Mouse (Mus musculus): Measurements from ENCODE around the gene Palld. TPM values are rescaled to one million over a fixed set of nuclear protein-coding genes. Genes with fewer than 3 reads are reported as not detected.

The Palld gene
- polyA plus RNA-seq, 1 experiment from 2014 or later: 7.2 TPM

- no peaks in the 10 kb centered on the region for H3K79me2 ChIP-seq (ENCODE audit: inconsistent target)
- no peak overlapping the region for H3K4me3 ChIP-seq (ENCODE audit: inconsistent target)
- 90% methylated on average over 4 of the region's 4 CpGs for WGBS (ENCODE audit: missing documents)
- H3K27ac ChIP-seq: no peak overlapping the region
- H3K36me3 ChIP-seq (ENCODE audit: inconsistent target): peaks cover 23% of the 10 kb centered on the region
Observed at GRCm38 (mm10) chr8:61499035-61499434, 403.5 kb downstream of the Palld start.

GRCm38 (mm10) chr8:61497110-61497509 is 405.4 kb downstream of the Palld start:
- Histone ChIP-seq H3K79me2 (ENCODE audit: inconsistent target) (no peaks in the 10 kb centered on the region), H3K27ac (no peak overlapping the region), H3K4me3 (ENCODE audit: inconsistent target) (no peak overlapping the region), H3K36me3 (ENCODE audit: inconsistent target) (peaks cover 12% of the 10 kb centered on the region; the same call in 1 of the 2 replicates)
- 96% methylated on average over 4 of the region's 4 CpGs for WGBS (ENCODE audit: missing documents)

GRCm38 (mm10) chr8:61488631-61489030 is 413.9 kb downstream of the Palld start:
- H3K79me2 ChIP-seq (ENCODE audit: inconsistent target): no peaks in the 10 kb centered on the region
- H3K27ac ChIP-seq: no peak overlapping the region
- peaks cover 5% of the 10 kb centered on the region; the same call in 1 of the 2 replicates for H3K36me3 ChIP-seq (ENCODE audit: inconsistent target)
- WGBS (ENCODE audit: missing documents): 97% methylated on average over 8 of the region's 8 CpGs
- H3K4me3 ChIP-seq (ENCODE audit: inconsistent target): peak overlapping the region; percentile 83

- H3K36me3 ChIP-seq (ENCODE audit: inconsistent target): peaks cover 5% of the 10 kb centered on the region; the same call in 1 of the 2 replicates
- H3K27ac ChIP-seq: peak within 1 kb of the TSS; percentile 71
- no peaks in the 10 kb centered on the region for H3K79me2 ChIP-seq (ENCODE audit: inconsistent target)
- peak within 1 kb of the TSS; percentile 83 for H3K4me3 ChIP-seq (ENCODE audit: inconsistent target)
- WGBS (ENCODE audit: missing documents): 0% methylated on average over 26 of the region's 29 CpGs
Observed at GRCm38 (mm10) chr8:61487597-61488156, 414.8 kb downstream of the Palld start, which contains the start of gene Cbr4. Gene Cbr4, plus strand, starts transcription at chr8:61487734.

- Histone ChIP-seq H3K79me2 (ENCODE audit: inconsistent target) (no peaks in the 10 kb centered on the region), H3K36me3 (ENCODE audit: inconsistent target) (peaks cover 2% of the 10 kb centered on the region; the same call in 1 of the 2 replicates), H3K4me3 (ENCODE audit: inconsistent target) (peak overlapping the region; percentile 83; the same call in 1 of the 2 replicates), H3K27ac (no peak overlapping the region)
- WGBS (ENCODE audit: missing documents): 100% methylated on average over 2 of the region's 2 CpGs
Observed at GRCm38 (mm10) chr8:61486923-61487529, 415.5 kb downstream of the Palld start.

- H3K36me3 ChIP-seq (ENCODE audit: inconsistent target): no peaks in the 10 kb centered on the region
- H3K79me2 ChIP-seq (ENCODE audit: inconsistent target): no peaks in the 10 kb centered on the region
- 93% methylated on average over 14 of the region's 14 CpGs for WGBS (ENCODE audit: missing documents)
- no peak overlapping the region for H3K27ac ChIP-seq
- H3K4me3 ChIP-seq (ENCODE audit: inconsistent target): no peak overlapping the region
Observed at GRCm38 (mm10) chr8:61480260-61480967, 422.1 kb downstream of the Palld start.

- Histone ChIP-seq H3K4me3 (ENCODE audit: inconsistent target) (no peak overlapping the region), H3K27ac (no peak overlapping the region), H3K79me2 (ENCODE audit: inconsistent target) (no peaks in the 10 kb centered on the region), H3K36me3 (ENCODE audit: inconsistent target) (no peaks in the 10 kb centered on the region)
- 63% methylated on average over 11 of the region's 11 CpGs for WGBS (ENCODE audit: missing documents)
Observed at GRCm38 (mm10) chr8:61479506-61480214, 422.8 kb downstream of the Palld start.

- H3K27ac ChIP-seq: no peak overlapping the region
- 80% methylated on average over 8 of the region's 8 CpGs for WGBS (ENCODE audit: missing documents)
- H3K4me3 ChIP-seq (ENCODE audit: inconsistent target): no peak overlapping the region
- H3K36me3 ChIP-seq (ENCODE audit: inconsistent target): no peaks in the 10 kb centered on the region
- H3K79me2 ChIP-seq (ENCODE audit: inconsistent target): no peaks in the 10 kb centered on the region
Observed at GRCm38 (mm10) chr8:61478793-61479192, 423.7 kb downstream of the Palld start.

GRCm38 (mm10) chr8:61478150-61478549 is 424.3 kb downstream of the Palld start:
- Histone ChIP-seq H3K4me3 (ENCODE audit: inconsistent target) (no peak overlapping the region), H3K27ac (no peak overlapping the region), H3K79me2 (ENCODE audit: inconsistent target) (no peaks in the 10 kb centered on the region), H3K36me3 (ENCODE audit: inconsistent target) (no peaks in the 10 kb centered on the region)
- WGBS (ENCODE audit: missing documents): 85% methylated on average over 4 of the region's 4 CpGs

- 90% methylated on average over 9 of the region's 9 CpGs for WGBS (ENCODE audit: missing documents)
- Histone ChIP-seq H3K27ac (no peak overlapping the region), H3K4me3 (ENCODE audit: inconsistent target) (no peak overlapping the region), H3K79me2 (ENCODE audit: inconsistent target) (no peaks in the 10 kb centered on the region), H3K36me3 (ENCODE audit: inconsistent target) (no peaks in the 10 kb centered on the region)
Observed at GRCm38 (mm10) chr8:61476160-61476559, 426.3 kb downstream of the Palld start.

GRCm38 (mm10) chr8:61475251-61475673 is 427.2 kb downstream of the Palld start:
- Histone ChIP-seq H3K27ac (no peak overlapping the region), H3K79me2 (ENCODE audit: inconsistent target) (no peaks in the 10 kb centered on the region), H3K4me3 (ENCODE audit: inconsistent target) (no peak overlapping the region), H3K36me3 (ENCODE audit: inconsistent target) (no peaks in the 10 kb centered on the region)
- 66% methylated on average over 6 of the region's 6 CpGs for WGBS (ENCODE audit: missing documents)

GRCm38 (mm10) chr8:61470213-61470612 is 432.3 kb downstream of the Palld start:
- no peak overlapping the region for H3K27ac ChIP-seq
- no peaks in the 10 kb centered on the region for H3K36me3 ChIP-seq (ENCODE audit: inconsistent target)
- no peak overlapping the region for H3K4me3 ChIP-seq (ENCODE audit: inconsistent target)
- WGBS (ENCODE audit: missing documents): 89% methylated on average over 4 of the region's 4 CpGs
- no peaks in the 10 kb centered on the region for H3K79me2 ChIP-seq (ENCODE audit: inconsistent target)

GRCm38 (mm10) chr8:61467553-61467815 is 435.0 kb downstream of the Palld start:
- WGBS (ENCODE audit: missing documents): 89% methylated on average over 3 of the region's 3 CpGs
- H3K79me2 ChIP-seq (ENCODE audit: inconsistent target): no peaks in the 10 kb centered on the region
- H3K4me3 ChIP-seq (ENCODE audit: inconsistent target): no peak overlapping the region
- H3K27ac ChIP-seq: no peak overlapping the region
- H3K36me3 ChIP-seq (ENCODE audit: inconsistent target): no peaks in the 10 kb centered on the region

GRCm38 (mm10) chr8:61466696-61467552 is 435.6 kb downstream of the Palld start:
- no peak overlapping the region for H3K4me3 ChIP-seq (ENCODE audit: inconsistent target)
- no peaks in the 10 kb centered on the region for H3K36me3 ChIP-seq (ENCODE audit: inconsistent target)
- no peaks in the 10 kb centered on the region for H3K79me2 ChIP-seq (ENCODE audit: inconsistent target)
- no peak overlapping the region for H3K27ac ChIP-seq
- WGBS (ENCODE audit: missing documents): 96% methylated on average over 15 of the region's 15 CpGs

Data from macrophage (primary cell).